Mouse (Mus musculus): ENCODE results near the gene Vgll4. TPM values are rescaled to one million over a fixed set of nuclear protein-coding genes. Genes with fewer than 3 reads are reported as not detected.

Gene Vgll4
- 59.1 and 73.9 TPM in 2 replicates for polyA plus RNA-seq (2012; ENCODE audit: insufficient read depth, insufficient read length, missing spikeins)

DNA sequence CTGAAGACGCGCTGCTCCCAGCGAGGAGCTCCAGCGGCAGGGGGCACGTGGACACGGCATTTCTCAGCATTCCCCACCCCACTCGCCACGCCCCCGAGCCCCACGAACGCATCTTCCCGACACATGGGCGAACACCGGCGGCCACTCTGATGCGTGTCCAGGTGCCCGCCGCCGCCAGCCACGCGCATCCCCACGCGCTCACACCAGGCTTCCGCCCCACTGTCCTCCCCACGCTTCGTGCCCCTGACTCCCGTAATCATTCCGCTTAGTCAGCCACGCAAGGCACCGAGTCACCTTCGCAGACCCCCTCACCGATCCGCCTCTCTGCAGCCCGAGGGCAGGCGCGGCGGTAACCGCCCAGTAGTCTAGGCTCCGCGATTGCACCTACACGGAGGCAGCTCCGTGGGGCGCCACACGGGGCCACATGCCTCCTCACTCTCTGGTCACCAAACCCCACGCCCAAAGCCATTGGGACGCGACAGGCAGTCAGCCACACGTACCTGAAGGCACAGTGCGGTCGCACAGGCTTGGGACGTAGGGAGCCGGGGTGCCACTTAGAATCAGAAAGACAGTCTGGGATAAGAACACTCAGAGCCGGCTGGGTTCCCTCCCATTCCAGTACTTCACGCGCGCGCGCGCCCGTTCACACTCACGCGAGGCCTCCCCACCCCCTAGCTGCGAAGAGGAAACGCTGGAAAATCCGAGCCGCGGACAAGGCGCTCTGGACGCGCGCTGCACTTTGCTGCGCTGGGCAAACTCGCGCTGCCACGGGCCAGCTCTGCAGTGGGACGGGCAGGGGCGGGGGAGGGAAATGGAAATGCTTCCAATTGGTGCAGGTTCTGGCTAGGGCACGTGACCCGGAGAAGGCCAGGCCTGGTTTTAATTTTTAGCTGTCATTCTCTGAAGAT lies at the start of gene Vgll4:
Gene Vgll4 (minus strand): TSS at position 782 of the 908 bp plus-strand sequence.
- H3K4me3 ChIP-seq (ENCODE audit: insufficient read depth, low read depth, low read length): peak within 1 kb of the TSS; percentile 75
- H3K4me1 ChIP-seq (ENCODE audit: control insufficient read depth, insufficient read depth, insufficient read length, low read length): no peaks in the 10 kb centered on the region
- no peak within 1 kb of the TSS for H3K27ac ChIP-seq (replicated peaks; ENCODE audit: low read depth, low read length)

DNA sequence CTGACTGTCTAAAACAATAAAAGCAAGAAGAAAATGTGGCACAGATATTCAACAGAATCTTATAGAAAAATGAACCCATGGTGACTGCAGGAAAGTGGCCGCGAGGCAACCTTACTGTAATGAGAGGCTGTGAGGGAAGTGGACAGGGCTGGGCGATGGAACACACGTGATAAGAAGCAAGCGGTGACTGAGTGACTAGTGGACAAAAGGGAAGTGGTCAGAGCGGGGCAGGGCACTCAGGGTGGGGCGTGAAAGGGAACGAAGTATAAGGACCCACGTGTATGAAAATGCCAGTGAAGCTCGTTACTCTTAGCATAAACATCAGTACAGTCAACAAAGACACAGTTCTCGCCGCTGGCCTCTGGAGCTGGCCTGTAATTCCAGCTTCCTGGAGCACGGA lies 45.7 kb upstream of the Vgll4 start:
- Histone ChIP-seq H3K27ac (replicated peaks; ENCODE audit: low read depth, low read length) (no peak overlapping the region), H3K4me1 (ENCODE audit: control insufficient read depth, insufficient read depth, insufficient read length, low read length) (no peaks in the 10 kb centered on the region), H3K4me3 (ENCODE audit: insufficient read depth, low read depth, low read length) (no peak overlapping the region)

DNA sequence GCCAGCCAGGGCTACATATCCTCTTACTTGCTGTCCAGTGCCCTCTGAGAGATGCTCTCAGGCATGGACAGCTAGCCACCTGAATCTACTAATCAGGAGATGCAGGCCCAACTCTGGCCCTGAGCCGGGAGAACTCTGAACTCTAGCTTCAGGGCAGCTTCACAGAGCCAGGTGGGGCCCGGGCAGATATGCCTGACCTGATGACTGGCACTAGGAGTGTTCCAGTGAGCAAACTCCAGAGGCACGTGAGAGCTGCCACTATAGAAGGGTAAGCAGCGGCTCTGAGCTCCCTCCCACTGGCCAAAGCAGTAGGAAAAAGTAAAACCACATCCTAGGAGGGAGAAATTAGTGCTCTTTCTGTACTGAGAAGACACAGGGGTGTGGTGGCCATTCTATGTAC lies 43.8 kb upstream of the Vgll4 start:
- H3K27ac ChIP-seq (replicated peaks; ENCODE audit: low read depth, low read length): no peak overlapping the region
- no peak overlapping the region for H3K4me3 ChIP-seq (ENCODE audit: insufficient read depth, low read depth, low read length)

DNA sequence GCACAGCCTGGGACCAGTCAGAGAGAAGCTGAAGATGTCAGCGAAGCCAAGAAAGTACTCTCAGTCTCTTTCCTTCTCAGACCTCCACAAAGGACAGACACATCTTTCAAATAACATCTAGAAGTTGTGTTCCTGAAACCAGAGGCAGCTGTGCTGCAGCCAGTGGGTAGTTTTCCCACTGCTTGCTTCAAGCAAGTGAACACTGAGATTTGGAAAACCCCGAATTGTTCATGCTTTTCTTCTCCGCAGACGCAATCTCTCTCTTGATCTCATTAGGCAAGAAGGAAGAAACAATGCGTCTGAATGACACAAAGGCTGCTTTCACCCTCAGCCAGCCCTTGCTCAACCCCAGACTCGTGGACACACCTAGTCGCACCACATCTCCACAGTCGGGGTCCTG lies 42.0 kb upstream of the Vgll4 start:
- Histone ChIP-seq H3K4me3 (ENCODE audit: insufficient read depth, low read depth, low read length) (no peak overlapping the region), H3K27ac (replicated peaks; ENCODE audit: low read depth, low read length) (no peak overlapping the region)

More for the DNA sequence above, 43.8 kb upstream of the Vgll4 start:
- no peaks in the 10 kb centered on the region for H3K4me1 ChIP-seq (ENCODE audit: control insufficient read depth, insufficient read depth, insufficient read length, low read length)

DNA sequence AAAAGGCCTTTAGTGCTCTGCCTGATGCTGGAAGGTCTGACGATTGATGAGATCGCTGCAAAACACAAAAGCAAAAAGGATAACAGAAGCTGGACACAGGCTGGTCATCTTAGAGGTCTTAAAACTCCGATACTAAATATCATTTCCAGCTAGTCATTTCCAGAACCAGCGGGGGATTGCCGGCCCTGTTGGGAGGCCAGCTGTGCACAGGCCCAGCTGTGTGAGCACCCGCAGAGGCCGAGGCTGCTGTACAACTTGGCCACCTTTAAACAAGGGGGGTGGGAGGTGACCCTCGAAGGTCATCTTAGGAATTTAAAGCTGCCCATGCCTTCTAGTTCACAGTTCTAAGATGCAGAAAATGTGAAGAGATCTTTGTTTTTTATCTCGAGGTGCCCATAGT lies 41.0 kb upstream of the Vgll4 start:
- Histone ChIP-seq H3K4me3 (ENCODE audit: insufficient read depth, low read depth, low read length) (no peak overlapping the region), H3K27ac (replicated peaks; ENCODE audit: low read depth, low read length) (no peak overlapping the region), H3K4me1 (ENCODE audit: control insufficient read depth, insufficient read depth, insufficient read length, low read length) (no peaks in the 10 kb centered on the region)

More for the DNA sequence above, 42.0 kb upstream of the Vgll4 start:
- no peaks in the 10 kb centered on the region for H3K4me1 ChIP-seq (ENCODE audit: control insufficient read depth, insufficient read depth, insufficient read length, low read length)

DNA sequence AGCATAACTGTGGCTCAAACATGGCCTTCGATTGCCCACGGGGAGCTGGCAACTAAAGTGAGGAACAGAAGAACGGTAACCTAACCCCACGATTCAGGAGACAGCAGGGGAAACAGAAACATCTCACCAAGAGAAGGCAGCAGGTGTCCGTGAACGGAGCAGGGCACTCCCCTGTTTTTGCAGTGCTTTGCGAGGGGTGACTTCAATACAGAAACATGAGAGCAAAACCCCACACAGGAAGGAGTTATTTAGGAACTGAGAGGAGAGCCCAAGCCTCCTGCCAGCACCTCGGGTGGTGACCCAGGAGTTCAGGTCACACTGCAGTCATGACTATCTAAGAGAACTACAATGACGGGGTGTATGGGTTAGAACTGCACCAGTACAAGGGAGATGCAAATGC lies 40.5 kb upstream of the Vgll4 start:
- H3K4me3 ChIP-seq (ENCODE audit: insufficient read depth, low read depth, low read length): no peak overlapping the region
- H3K4me1 ChIP-seq (ENCODE audit: control insufficient read depth, insufficient read depth, insufficient read length, low read length): no peaks in the 10 kb centered on the region
- no peak overlapping the region for H3K27ac ChIP-seq (replicated peaks; ENCODE audit: low read depth, low read length)

DNA sequence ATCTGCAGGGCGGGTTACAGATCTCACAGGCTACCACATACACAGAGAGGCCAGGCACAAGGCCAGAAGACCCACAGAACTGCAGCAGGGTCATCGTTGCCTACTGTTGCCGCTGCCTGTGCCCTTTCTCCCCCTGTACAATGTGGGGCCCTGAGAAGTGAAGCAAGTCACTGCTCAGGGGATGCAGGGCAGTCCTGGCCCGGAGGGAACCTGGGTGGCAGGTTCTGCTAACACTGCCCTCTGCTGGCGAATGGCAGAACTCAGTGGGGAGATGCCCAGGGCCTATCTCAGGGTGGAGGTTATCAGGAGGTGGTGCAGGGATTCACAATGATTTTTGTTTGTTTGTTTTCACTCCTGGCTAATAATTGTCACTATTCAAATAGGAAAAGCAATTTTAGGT lies 37.9 kb upstream of the Vgll4 start:
- Histone ChIP-seq H3K4me1 (ENCODE audit: control insufficient read depth, insufficient read depth, insufficient read length, low read length) (no peaks in the 10 kb centered on the region), H3K27ac (replicated peaks; ENCODE audit: low read depth, low read length) (no peak overlapping the region), H3K4me3 (ENCODE audit: insufficient read depth, low read depth, low read length) (no peak overlapping the region)

DNA sequence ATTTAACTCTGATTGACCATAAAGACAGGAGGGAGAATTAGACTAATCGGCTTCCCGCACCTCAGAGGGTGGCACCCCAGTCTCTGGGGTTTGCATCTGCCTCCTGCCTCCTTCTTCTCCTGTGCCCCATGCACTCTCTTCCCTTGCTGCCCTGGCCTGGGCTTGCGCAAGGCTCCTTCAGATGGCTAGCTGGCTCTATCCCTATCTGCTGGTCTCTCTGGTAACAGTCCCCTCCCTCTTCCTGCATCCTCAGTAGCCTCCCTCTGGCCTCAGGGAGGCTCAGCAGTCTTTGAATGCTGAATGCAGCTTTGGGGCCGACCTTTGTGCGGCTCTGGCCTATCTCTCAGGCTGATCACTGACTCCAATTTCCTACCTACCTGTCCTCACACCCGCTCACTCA lies 37.2 kb upstream of the Vgll4 start:
- H3K27ac ChIP-seq (replicated peaks; ENCODE audit: low read depth, low read length): no peak overlapping the region
- no peak overlapping the region for H3K4me3 ChIP-seq (ENCODE audit: insufficient read depth, low read depth, low read length)

DNA sequence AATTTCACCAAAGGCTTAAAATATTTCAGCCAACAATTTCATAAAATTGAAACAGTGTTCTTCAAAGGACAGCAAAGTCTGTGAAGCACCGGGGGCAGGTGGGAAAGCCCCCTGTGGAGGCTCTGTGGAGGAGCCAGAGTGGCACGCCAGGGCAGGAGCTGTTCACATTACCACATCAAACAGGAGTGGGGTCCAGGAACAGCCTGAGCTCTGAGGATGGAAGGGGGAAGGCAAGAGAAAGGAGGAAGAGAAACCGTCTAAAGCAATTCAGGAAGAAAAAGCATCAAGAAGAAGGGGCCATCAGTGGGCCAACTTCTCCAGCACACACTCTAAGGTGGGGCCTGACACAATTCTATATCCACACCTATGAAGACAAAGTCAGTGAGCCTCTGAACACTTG lies 36.3 kb upstream of the Vgll4 start:
- no peaks in the 10 kb centered on the region for H3K4me1 ChIP-seq (ENCODE audit: control insufficient read depth, insufficient read depth, insufficient read length, low read length)
- H3K27ac ChIP-seq (replicated peaks; ENCODE audit: low read depth, low read length): no peak overlapping the region
- H3K4me3 ChIP-seq (ENCODE audit: insufficient read depth, low read depth, low read length): no peak overlapping the region

More for the DNA sequence above, 37.2 kb upstream of the Vgll4 start:
- H3K4me1 ChIP-seq (ENCODE audit: control insufficient read depth, insufficient read depth, insufficient read length, low read length): no peaks in the 10 kb centered on the region

DNA sequence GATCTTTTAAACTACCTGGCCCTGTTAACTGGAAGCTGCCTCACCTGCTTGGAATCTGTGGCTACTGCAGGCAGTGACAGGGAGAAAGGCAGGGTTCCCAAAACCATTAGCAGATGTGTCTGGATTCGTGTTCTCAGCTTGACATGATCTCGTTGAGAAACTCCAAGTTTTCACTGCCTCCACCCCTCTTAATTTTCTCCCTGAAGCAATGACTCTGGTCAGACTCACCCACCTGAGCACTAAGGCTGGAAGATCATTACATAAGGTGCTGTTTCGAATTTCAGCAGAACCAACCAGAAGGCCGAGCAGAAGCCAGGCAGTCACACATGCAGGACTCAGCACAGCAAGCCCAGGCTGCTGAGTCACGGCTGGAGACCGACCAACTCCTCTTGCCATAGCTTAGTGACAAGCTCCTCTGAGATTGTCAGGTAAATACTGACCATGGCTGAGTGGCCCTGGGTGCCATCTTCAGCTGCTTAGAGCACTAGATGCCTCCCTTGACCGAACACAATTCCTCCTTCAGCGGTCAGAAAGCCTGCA lies 35.6 kb upstream of the Vgll4 start:
- Histone ChIP-seq H3K4me3 (ENCODE audit: insufficient read depth, low read depth, low read length) (no peak overlapping the region), H3K27ac (replicated peaks; ENCODE audit: low read depth, low read length) (no peak overlapping the region), H3K4me1 (ENCODE audit: control insufficient read depth, insufficient read depth, insufficient read length, low read length) (no peaks in the 10 kb centered on the region)

DNA sequence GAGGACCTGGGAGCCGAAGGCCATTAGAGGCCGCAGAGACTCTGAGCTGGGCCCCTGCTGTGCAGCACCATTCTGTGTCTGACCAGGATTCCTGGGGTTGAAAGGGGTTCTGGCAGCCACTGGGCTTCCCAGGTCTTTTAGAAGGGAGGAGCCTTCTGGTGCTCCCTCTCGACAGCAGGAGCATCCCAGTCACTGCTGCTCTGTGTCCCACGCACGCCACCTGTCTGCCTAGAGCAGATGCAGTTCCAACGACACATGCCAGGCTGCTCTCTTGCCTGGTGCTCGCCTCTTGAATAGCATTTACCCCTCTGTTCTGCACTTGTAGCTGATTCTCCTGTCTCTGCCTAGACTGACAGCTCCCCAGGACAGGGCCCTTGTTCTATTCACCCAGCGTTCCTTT lies 34.8 kb upstream of the Vgll4 start:
- Histone ChIP-seq H3K27ac (replicated peaks; ENCODE audit: low read depth, low read length) (no peak overlapping the region), H3K4me1 (ENCODE audit: control insufficient read depth, insufficient read depth, insufficient read length, low read length) (no peaks in the 10 kb centered on the region), H3K4me3 (ENCODE audit: insufficient read depth, low read depth, low read length) (no peak overlapping the region)

DNA sequence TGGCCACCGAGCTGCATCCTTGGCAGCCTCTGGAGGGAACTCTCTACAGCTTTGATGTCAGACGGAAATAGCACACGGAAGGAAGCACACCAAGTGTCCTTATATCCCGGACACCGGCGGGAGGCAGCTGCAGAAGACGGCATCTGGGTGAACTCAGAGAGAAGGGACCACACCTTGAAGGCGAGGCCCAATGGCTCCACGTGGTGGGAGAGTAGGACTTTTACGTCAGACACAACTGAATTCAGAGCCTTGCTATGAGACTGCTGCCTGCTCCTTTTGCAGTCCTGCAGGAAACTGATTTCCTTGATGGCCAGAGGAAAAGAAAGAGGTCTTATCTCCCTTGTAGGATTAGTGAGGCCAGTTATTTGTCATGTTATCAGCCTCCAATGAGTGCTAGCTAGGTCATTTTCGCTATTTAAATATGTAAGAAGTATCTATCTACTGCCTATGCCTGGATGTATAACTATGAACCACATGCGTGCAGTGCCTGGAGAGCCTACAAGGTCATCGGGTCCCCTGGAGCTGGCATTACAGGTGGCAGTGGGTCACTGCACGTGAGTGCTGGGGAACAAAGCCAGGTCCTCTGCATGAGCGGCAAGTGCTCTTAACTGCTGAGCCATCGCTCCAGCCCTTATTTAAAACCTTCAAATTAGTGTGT lies 28.7 kb upstream of the Vgll4 start:
- Histone ChIP-seq H3K4me3 (ENCODE audit: insufficient read depth, low read depth, low read length) (no peak overlapping the region), H3K27ac (replicated peaks; ENCODE audit: low read depth, low read length) (no peak overlapping the region), H3K4me1 (ENCODE audit: control insufficient read depth, insufficient read depth, insufficient read length, low read length) (no peaks in the 10 kb centered on the region)

DNA sequence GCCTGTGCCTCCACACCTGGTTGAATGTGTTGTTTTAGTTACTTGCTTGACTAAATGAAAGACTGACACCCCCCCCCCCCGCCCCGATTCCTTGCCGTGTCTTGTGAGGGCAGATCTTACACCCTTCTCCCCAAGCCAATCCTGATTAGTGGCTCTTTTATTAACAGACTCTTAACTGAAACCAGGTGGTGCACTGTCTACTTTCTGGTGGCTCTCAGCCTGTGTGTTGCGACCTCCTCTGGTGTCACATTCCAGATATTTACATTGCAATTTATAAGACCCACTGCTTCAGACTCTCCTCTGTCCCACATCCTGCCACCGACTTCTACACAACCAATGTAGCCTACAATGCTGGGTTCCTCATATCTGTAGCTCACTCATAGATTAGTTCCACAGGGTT lies 27.7 kb upstream of the Vgll4 start:
- H3K4me3 ChIP-seq (ENCODE audit: insufficient read depth, low read depth, low read length): no peak overlapping the region
- no peaks in the 10 kb centered on the region for H3K4me1 ChIP-seq (ENCODE audit: control insufficient read depth, insufficient read depth, insufficient read length, low read length)
- no peak overlapping the region for H3K27ac ChIP-seq (replicated peaks; ENCODE audit: low read depth, low read length)

DNA sequence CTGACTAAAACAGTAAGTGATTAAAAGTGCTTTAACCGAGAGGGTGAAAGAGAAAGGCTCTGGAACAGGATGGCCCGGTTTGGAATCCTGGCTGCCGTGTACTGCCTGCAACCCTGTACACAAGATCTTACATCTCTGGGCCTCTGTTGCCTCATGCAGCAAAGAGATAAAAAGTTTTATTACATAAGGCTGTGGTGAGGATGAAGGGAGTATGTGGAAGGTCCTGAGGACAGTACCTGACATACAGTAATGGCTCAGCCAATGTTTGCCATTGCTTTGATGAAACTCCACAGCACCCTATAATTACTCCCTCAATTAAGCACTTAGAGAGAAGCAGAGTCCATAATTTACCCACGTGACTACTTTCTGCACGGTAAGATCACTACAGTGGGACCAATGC lies 27.1 kb upstream of the Vgll4 start:
- Histone ChIP-seq H3K4me1 (ENCODE audit: control insufficient read depth, insufficient read depth, insufficient read length, low read length) (no peaks in the 10 kb centered on the region), H3K4me3 (ENCODE audit: insufficient read depth, low read depth, low read length) (no peak overlapping the region), H3K27ac (replicated peaks; ENCODE audit: low read depth, low read length) (no peak overlapping the region)

DNA sequence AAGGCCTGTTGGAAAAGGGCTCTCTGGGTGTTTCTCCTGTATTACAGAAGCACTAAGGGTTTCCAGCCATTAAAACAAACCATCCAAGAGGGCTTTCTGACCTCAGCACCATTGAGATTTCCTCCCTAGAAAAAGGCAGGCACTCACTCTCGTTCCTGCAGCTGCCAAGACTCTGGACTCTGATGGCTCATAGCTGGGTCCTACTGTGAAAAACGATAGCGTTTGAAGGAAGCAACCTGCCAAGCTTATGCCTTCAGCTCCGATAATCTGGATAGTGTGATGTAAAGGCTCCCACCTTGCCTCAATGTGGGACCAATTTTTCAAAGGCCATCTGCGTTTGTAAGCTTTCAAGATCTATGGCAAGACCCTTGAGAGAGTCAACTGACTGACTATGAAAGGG lies 24.3 kb upstream of the Vgll4 start:
- H3K4me1 ChIP-seq (ENCODE audit: control insufficient read depth, insufficient read depth, insufficient read length, low read length): no peaks in the 10 kb centered on the region

More for the DNA sequence above, 24.3 kb upstream of the Vgll4 start:
- no peak overlapping the region for H3K27ac ChIP-seq (replicated peaks; ENCODE audit: low read depth, low read length)
- no peak overlapping the region for H3K4me3 ChIP-seq (ENCODE audit: insufficient read depth, low read depth, low read length)

Measured in brown adipose tissue, adult 24 weeks (tissue).